Mouse (Mus musculus): ENCODE results near the gene Fto. TPM values are rescaled to one million over a fixed set of nuclear protein-coding genes. Genes with fewer than 3 reads are reported as not detected.

The Fto gene
- polyA plus RNA-seq, 1 experiment, result 11.9 TPM

- no peaks in the 10 kb centered on the region for H3K36me3 ChIP-seq (ENCODE audit: control insufficient read depth, insufficient read depth, low read length)
- H3K27me3 ChIP-seq (ENCODE audit: control insufficient read depth, insufficient read depth, low read length), result no peaks in the 10 kb centered on the region
- WGBS, result 90% methylated on average over 5 of the region's 5 CpGs
- H3K4me1 ChIP-seq (ENCODE audit: control insufficient read depth, insufficient read depth, insufficient read length), result no peaks in the 10 kb centered on the region
- no peak for TF ChIP-seq POLR2A (IDR thresholded peaks at IDR 0.05; ENCODE audit: low read depth, low read length)
- H3K27ac ChIP-seq (ENCODE audit: insufficient read depth, low read length), result no peak overlapping the region
- no peak for DNase-seq (ENCODE audit: low read depth in 1 of 2, low spot score in 2 of 2)
- no peak overlapping the region for H3K4me3 ChIP-seq (ENCODE audit: extremely low read depth, insufficient read depth, insufficient read length)
Observed at GRCm38 (mm10) chr8:91278060-91278459, 35.3 kb upstream of the Fto start.

- no peaks in the 10 kb centered on the region for H3K36me3 ChIP-seq (ENCODE audit: control insufficient read depth, insufficient read depth, low read length)
- WGBS, result 92% methylated on average over 11 of the region's 11 CpGs
- H3K4me3 ChIP-seq (ENCODE audit: extremely low read depth, insufficient read depth, insufficient read length), result no peak overlapping the region
- DNase-seq (ENCODE audit: low read depth in 1 of 2, low spot score in 2 of 2), result no peak
- TF ChIP-seq POLR2A (IDR thresholded peaks at IDR 0.05; ENCODE audit: low read depth, low read length), result no peak
- no peak for TF ChIP-seq CTCF (IDR thresholded peaks at IDR 0.05; ENCODE audit: extremely low read depth, insufficient read depth, insufficient read length, insufficient replicate concordance)
- H3K4me1 ChIP-seq (ENCODE audit: control insufficient read depth, insufficient read depth, insufficient read length), result no peaks in the 10 kb centered on the region
- H3K27me3 ChIP-seq (ENCODE audit: control insufficient read depth, insufficient read depth, low read length), result no peaks in the 10 kb centered on the region
- H3K27ac ChIP-seq (ENCODE audit: insufficient read depth, low read length), result no peak overlapping the region
Observed at GRCm38 (mm10) chr8:91280467-91281212, 32.7 kb upstream of the Fto start.

- no peaks in the 10 kb centered on the region for H3K36me3 ChIP-seq (ENCODE audit: control insufficient read depth, insufficient read depth, low read length)
- H3K27me3 ChIP-seq (ENCODE audit: control insufficient read depth, insufficient read depth, low read length), result no peaks in the 10 kb centered on the region
- no peaks in the 10 kb centered on the region for H3K4me1 ChIP-seq (ENCODE audit: control insufficient read depth, insufficient read depth, insufficient read length)
- no peak overlapping the region for H3K27ac ChIP-seq (ENCODE audit: insufficient read depth, low read length)
- H3K4me3 ChIP-seq (ENCODE audit: extremely low read depth, insufficient read depth, insufficient read length), result no peak overlapping the region
- no peak for TF ChIP-seq POLR2A (IDR thresholded peaks at IDR 0.05; ENCODE audit: low read depth, low read length)
- no peak for TF ChIP-seq CTCF (IDR thresholded peaks at IDR 0.05; ENCODE audit: extremely low read depth, insufficient read depth, insufficient read length, insufficient replicate concordance)
- no peak for DNase-seq (ENCODE audit: low read depth in 1 of 2, low spot score in 2 of 2)
- 88% methylated on average over 8 of the region's 8 CpGs for WGBS
Observed at GRCm38 (mm10) chr8:91281545-91281944, 31.8 kb upstream of the Fto start.

- Histone ChIP-seq H3K27ac (ENCODE audit: insufficient read depth, low read length) (no peak overlapping the region), H3K4me1 (ENCODE audit: control insufficient read depth, insufficient read depth, insufficient read length) (no peaks in the 10 kb centered on the region), H3K27me3 (ENCODE audit: control insufficient read depth, insufficient read depth, low read length) (no peaks in the 10 kb centered on the region), H3K36me3 (ENCODE audit: control insufficient read depth, insufficient read depth, low read length) (peaks cover 1% of the 10 kb centered on the region; the same call in 1 of the 2 replicates), H3K4me3 (ENCODE audit: extremely low read depth, insufficient read depth, insufficient read length) (no peak overlapping the region)
- 91% methylated on average over 5 of the region's 5 CpGs for WGBS
- TF ChIP-seq CTCF (IDR thresholded peaks at IDR 0.05; ENCODE audit: extremely low read depth, insufficient read depth, insufficient read length, insufficient replicate concordance), result no peak
- no peak for TF ChIP-seq POLR2A (IDR thresholded peaks at IDR 0.05; ENCODE audit: low read depth, low read length)
- no peak for DNase-seq (ENCODE audit: low read depth in 1 of 2, low spot score in 2 of 2)
Observed at GRCm38 (mm10) chr8:91282655-91283054, 30.7 kb upstream of the Fto start.

- Histone ChIP-seq H3K36me3 (ENCODE audit: control insufficient read depth, insufficient read depth, low read length) (peaks cover 1% of the 10 kb centered on the region; the same call in 1 of the 2 replicates), H3K4me1 (ENCODE audit: control insufficient read depth, insufficient read depth, insufficient read length) (no peaks in the 10 kb centered on the region), H3K27me3 (ENCODE audit: control insufficient read depth, insufficient read depth, low read length) (no peaks in the 10 kb centered on the region), H3K27ac (ENCODE audit: insufficient read depth, low read length) (no peak overlapping the region), H3K4me3 (ENCODE audit: extremely low read depth, insufficient read depth, insufficient read length) (no peak overlapping the region)
- 83% methylated on average over 1 of the region's 1 CpGs for WGBS
- TF ChIP-seq CTCF (IDR thresholded peaks at IDR 0.05; ENCODE audit: extremely low read depth, insufficient read depth, insufficient read length, insufficient replicate concordance), result no peak
- no peak for TF ChIP-seq POLR2A (IDR thresholded peaks at IDR 0.05; ENCODE audit: low read depth, low read length)
- no peak for DNase-seq (ENCODE audit: low read depth in 1 of 2, low spot score in 2 of 2)
Observed at GRCm38 (mm10) chr8:91283815-91284214, 29.5 kb upstream of the Fto start.

- H3K27me3 ChIP-seq (ENCODE audit: control insufficient read depth, insufficient read depth, low read length), result no peaks in the 10 kb centered on the region
- no peak for DNase-seq (ENCODE audit: low read depth in 1 of 2, low spot score in 2 of 2)
- no peak for TF ChIP-seq POLR2A (IDR thresholded peaks at IDR 0.05; ENCODE audit: low read depth, low read length)
- TF ChIP-seq CTCF (IDR thresholded peaks at IDR 0.05; ENCODE audit: extremely low read depth, insufficient read depth, insufficient read length, insufficient replicate concordance), result no peak
- H3K4me3 ChIP-seq (ENCODE audit: extremely low read depth, insufficient read depth, insufficient read length), result no peak overlapping the region
- H3K27ac ChIP-seq (ENCODE audit: insufficient read depth, low read length), result no peak overlapping the region
- no peaks in the 10 kb centered on the region for H3K4me1 ChIP-seq (ENCODE audit: control insufficient read depth, insufficient read depth, insufficient read length)
- H3K36me3 ChIP-seq (ENCODE audit: control insufficient read depth, insufficient read depth, low read length), result peaks cover 1% of the 10 kb centered on the region; the same call in 1 of the 2 replicates
- WGBS, result 92% methylated on average over 8 of the region's 8 CpGs
Observed at GRCm38 (mm10) chr8:91286237-91286636, 27.1 kb upstream of the Fto start.

- WGBS, result 91% methylated on average over 4 of the region's 4 CpGs
- Histone ChIP-seq H3K27ac (ENCODE audit: insufficient read depth, low read length) (no peak overlapping the region), H3K4me3 (ENCODE audit: extremely low read depth, insufficient read depth, insufficient read length) (no peak overlapping the region), H3K36me3 (ENCODE audit: control insufficient read depth, insufficient read depth, low read length) (peaks cover 1% of the 10 kb centered on the region; the same call in 1 of the 2 replicates), H3K4me1 (ENCODE audit: control insufficient read depth, insufficient read depth, insufficient read length) (no peaks in the 10 kb centered on the region), H3K27me3 (ENCODE audit: control insufficient read depth, insufficient read depth, low read length) (no peaks in the 10 kb centered on the region)
- DNase-seq (ENCODE audit: low read depth in 1 of 2, low spot score in 2 of 2), result no peak
- TF ChIP-seq CTCF (IDR thresholded peaks at IDR 0.05; ENCODE audit: extremely low read depth, insufficient read depth, insufficient read length, insufficient replicate concordance) (no peak), POLR2A (IDR thresholded peaks at IDR 0.05; ENCODE audit: low read depth, low read length) (no peak)
Observed at GRCm38 (mm10) chr8:91290576-91290975, 22.7 kb upstream of the Fto start.
